Mouse (Mus musculus): ENCODE results near the gene Adam1b. TPM values are rescaled to one million over a fixed set of nuclear protein-coding genes. Genes with fewer than 3 reads are reported as not detected.

Gene Adam1b
- polyA plus RNA-seq, 1 experiment from 2014 or later: not detected

GRCm38 (mm10) chr5:121484801-121485200 is 18.4 kb downstream of the Adam1b start:
- H3K4me2 ChIP-seq: no peak overlapping the region
- no peak for ATAC-seq (ENCODE audit: low FRiP score)
- no peaks in the 10 kb centered on the region for H3K27me3 ChIP-seq (replicated peaks)
- H3K4me1 ChIP-seq: no peaks in the 10 kb centered on the region
- H3K36me3 ChIP-seq: no peaks in the 10 kb centered on the region
- 81% methylated on average over 5 of the region's 5 CpGs for WGBS
- no peak overlapping the region for H3K27ac ChIP-seq (replicated peaks)
- H3K9ac ChIP-seq (replicated peaks): no peak overlapping the region
- no peak overlapping the region for H3K4me3 ChIP-seq (replicated peaks)
- H3K9me3 ChIP-seq (replicated peaks): no peaks in the 10 kb centered on the region

GRCm38 (mm10) chr5:121477680-121478079 is 25.6 kb downstream of the Adam1b start:
- Histone ChIP-seq H3K27ac (replicated peaks) (0 out of 2 replicates have a peak overlapping the region, but pooled peaks have one; percentile 6), H3K9ac (replicated peaks) (no peak overlapping the region), H3K4me1 (no peaks in the 10 kb centered on the region), H3K9me3 (replicated peaks) (no peaks in the 10 kb centered on the region), H3K27me3 (replicated peaks) (no peaks in the 10 kb centered on the region), H3K4me3 (replicated peaks) (no peak overlapping the region), H3K36me3 (no peaks in the 10 kb centered on the region), H3K4me2 (no peak overlapping the region)
- 34% methylated on average over 3 of the region's 3 CpGs for WGBS
- ATAC-seq (ENCODE audit: low FRiP score): no peak

GRCm38 (mm10) chr5:121476040-121476439 is 27.2 kb downstream of the Adam1b start:
- Histone ChIP-seq H3K27ac (replicated peaks) (no peak overlapping the region), H3K4me2 (no peak overlapping the region), H3K4me1 (no peaks in the 10 kb centered on the region), H3K4me3 (replicated peaks) (no peak overlapping the region), H3K27me3 (replicated peaks) (no peaks in the 10 kb centered on the region), H3K9me3 (replicated peaks) (no peaks in the 10 kb centered on the region), H3K9ac (replicated peaks) (no peak overlapping the region), H3K36me3 (no peaks in the 10 kb centered on the region)
- no peak for ATAC-seq (ENCODE audit: low FRiP score)
- 85% methylated on average over 1 of the region's 1 CpGs for WGBS

DNA sequence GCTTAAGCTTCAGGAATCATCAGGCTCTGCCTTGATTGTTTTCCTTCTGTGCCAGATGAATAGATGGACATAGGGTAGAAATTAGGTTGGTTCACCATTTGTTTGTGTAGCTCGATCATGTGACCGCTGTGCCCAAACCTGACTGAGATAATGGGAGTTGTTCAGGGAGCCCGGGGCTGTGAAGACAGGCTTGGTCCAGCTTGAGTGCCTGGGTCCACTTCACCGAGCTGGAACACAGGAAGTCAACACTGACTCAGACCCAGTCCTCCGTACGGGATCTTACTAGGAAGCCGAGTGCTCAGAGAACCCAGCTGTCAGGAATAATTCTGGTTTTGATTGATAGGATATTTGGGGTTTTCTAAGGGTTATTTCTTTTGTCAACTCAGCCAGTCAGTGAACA is 28.6 kb downstream of the Adam1b start:
- Histone ChIP-seq H3K9ac (replicated peaks) (no peak overlapping the region), H3K4me2 (no peak overlapping the region), H3K36me3 (no peaks in the 10 kb centered on the region), H3K4me1 (no peaks in the 10 kb centered on the region), H3K4me3 (replicated peaks) (no peak overlapping the region), H3K27ac (replicated peaks) (no peak overlapping the region), H3K9me3 (replicated peaks) (no peaks in the 10 kb centered on the region), H3K27me3 (replicated peaks) (no peaks in the 10 kb centered on the region)
- no peak for ATAC-seq (ENCODE audit: low FRiP score)
- 92% methylated on average over 7 of the region's 7 CpGs for WGBS

DNA sequence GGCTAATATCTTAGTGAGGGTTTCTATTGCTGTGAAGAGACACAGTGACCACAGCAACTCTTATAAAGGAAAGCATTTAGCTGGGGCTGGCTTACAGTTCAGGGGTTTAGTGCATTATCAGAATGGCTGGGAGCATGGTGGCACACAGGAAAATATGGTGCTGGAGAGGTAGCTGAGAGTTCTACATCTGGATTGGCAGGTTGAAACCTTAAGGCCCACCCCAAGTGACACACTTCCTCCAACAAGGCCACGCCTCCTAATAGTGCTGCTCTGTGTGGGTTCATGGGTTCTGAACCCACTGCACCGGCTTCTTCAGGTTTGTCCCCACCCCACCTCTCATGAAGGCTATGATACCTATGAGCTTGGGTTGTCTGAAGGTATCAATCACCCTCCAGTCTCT is 30.8 kb downstream of the Adam1b start:
- H3K27ac ChIP-seq (replicated peaks): no peak overlapping the region

DNA sequence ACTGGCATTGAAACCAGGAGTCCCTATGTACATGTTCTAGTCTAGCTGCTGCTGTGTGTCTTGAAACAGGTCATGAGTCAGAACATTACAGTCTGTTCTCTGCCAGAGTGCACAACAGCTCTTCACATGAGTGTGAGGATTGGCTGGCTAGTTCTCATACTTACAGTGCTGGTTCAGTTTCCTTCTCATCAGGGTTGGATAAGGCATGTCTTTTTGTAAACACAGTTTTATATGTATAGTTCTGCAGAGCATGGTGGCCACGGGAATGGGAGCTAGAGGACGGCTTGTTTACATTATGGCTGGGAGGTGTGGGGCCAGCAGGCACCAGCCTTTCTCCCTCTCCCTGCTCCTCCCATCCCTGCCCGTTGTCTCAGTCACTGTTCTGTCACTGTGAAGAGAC is 33.7 kb downstream of the Adam1b start:
- H3K9ac ChIP-seq (replicated peaks): no peak overlapping the region; the same call in 1 of the 2 replicates
- no peaks in the 10 kb centered on the region for H3K27me3 ChIP-seq (replicated peaks)
- no peak overlapping the region for H3K27ac ChIP-seq (replicated peaks)
- no peaks in the 10 kb centered on the region for H3K4me1 ChIP-seq
- no peak overlapping the region for H3K4me2 ChIP-seq
- ATAC-seq (ENCODE audit: low FRiP score): no peak
- no peaks in the 10 kb centered on the region for H3K9me3 ChIP-seq (replicated peaks)
- WGBS: 69% methylated on average over 3 of the region's 3 CpGs
- H3K4me3 ChIP-seq (replicated peaks): no peak overlapping the region
- no peaks in the 10 kb centered on the region for H3K36me3 ChIP-seq

More for the DNA sequence above, 30.8 kb downstream of the Adam1b start:
- Histone ChIP-seq H3K4me2 (no peak overlapping the region), H3K36me3 (no peaks in the 10 kb centered on the region), H3K27me3 (replicated peaks) (no peaks in the 10 kb centered on the region), H3K4me3 (replicated peaks) (no peak overlapping the region), H3K9ac (replicated peaks) (no peak overlapping the region), H3K9me3 (replicated peaks) (no peaks in the 10 kb centered on the region), H3K4me1 (no peaks in the 10 kb centered on the region)
- WGBS: 88% methylated on average over 2 of the region's 2 CpGs
- ATAC-seq (ENCODE audit: low FRiP score): no peak

GRCm38 (mm10) chr5:121463601-121464250 is 39.5 kb downstream of the Adam1b start:
- WGBS: 78% methylated on average over 5 of the region's 5 CpGs
- Histone ChIP-seq H3K27ac (replicated peaks) (no peak overlapping the region), H3K36me3 (no peaks in the 10 kb centered on the region), H3K4me1 (no peaks in the 10 kb centered on the region), H3K4me3 (replicated peaks) (no peak overlapping the region), H3K9me3 (replicated peaks) (no peaks in the 10 kb centered on the region), H3K4me2 (no peak overlapping the region), H3K27me3 (replicated peaks) (no peaks in the 10 kb centered on the region), H3K9ac (replicated peaks) (no peak overlapping the region)
- no peak for ATAC-seq (ENCODE audit: low FRiP score)

- WGBS: 71% methylated on average over 5 of the region's 5 CpGs
These were observed 40.3 kb downstream of the Adam1b start for GRCm38 (mm10) chr5:121462967-121463366.

GRCm38 (mm10) chr5:121462171-121462502 is 41.1 kb downstream of the Adam1b start:
- Histone ChIP-seq H3K36me3 (no peaks in the 10 kb centered on the region), H3K9me3 (replicated peaks) (no peaks in the 10 kb centered on the region), H3K4me3 (replicated peaks) (no peak overlapping the region), H3K9ac (replicated peaks) (no peak overlapping the region), H3K27me3 (replicated peaks) (no peaks in the 10 kb centered on the region), H3K4me2 (no peak overlapping the region), H3K4me1 (no peaks in the 10 kb centered on the region), H3K27ac (replicated peaks) (no peak overlapping the region)
- WGBS: 40% methylated on average over 1 of the region's 1 CpGs
- ATAC-seq (ENCODE audit: low FRiP score): no peak

More at GRCm38 (mm10) chr5:121462967-121463366, 40.3 kb downstream of the Adam1b start:
- Histone ChIP-seq H3K4me3 (replicated peaks) (no peak overlapping the region), H3K36me3 (no peaks in the 10 kb centered on the region), H3K27ac (replicated peaks) (no peak overlapping the region), H3K9me3 (replicated peaks) (no peaks in the 10 kb centered on the region), H3K4me1 (no peaks in the 10 kb centered on the region), H3K4me2 (no peak overlapping the region), H3K9ac (replicated peaks) (no peak overlapping the region), H3K27me3 (replicated peaks) (no peaks in the 10 kb centered on the region)
- no peak for ATAC-seq (ENCODE audit: low FRiP score)

- no peaks in the 10 kb centered on the region for H3K4me1 ChIP-seq
- H3K9ac ChIP-seq (replicated peaks): no peak overlapping the region
- H3K27ac ChIP-seq (replicated peaks): no peak overlapping the region
- ATAC-seq (ENCODE audit: low FRiP score): no peak
- no peaks in the 10 kb centered on the region for H3K27me3 ChIP-seq (replicated peaks)
- no peaks in the 10 kb centered on the region for H3K36me3 ChIP-seq
- H3K4me2 ChIP-seq: no peak overlapping the region
- WGBS: 69% methylated on average over 4 of the region's 4 CpGs
- H3K4me3 ChIP-seq (replicated peaks): no peak overlapping the region
- no peaks in the 10 kb centered on the region for H3K9me3 ChIP-seq (replicated peaks)
These were observed 41.7 kb downstream of the Adam1b start for GRCm38 (mm10) chr5:121461339-121462170.

DNA sequence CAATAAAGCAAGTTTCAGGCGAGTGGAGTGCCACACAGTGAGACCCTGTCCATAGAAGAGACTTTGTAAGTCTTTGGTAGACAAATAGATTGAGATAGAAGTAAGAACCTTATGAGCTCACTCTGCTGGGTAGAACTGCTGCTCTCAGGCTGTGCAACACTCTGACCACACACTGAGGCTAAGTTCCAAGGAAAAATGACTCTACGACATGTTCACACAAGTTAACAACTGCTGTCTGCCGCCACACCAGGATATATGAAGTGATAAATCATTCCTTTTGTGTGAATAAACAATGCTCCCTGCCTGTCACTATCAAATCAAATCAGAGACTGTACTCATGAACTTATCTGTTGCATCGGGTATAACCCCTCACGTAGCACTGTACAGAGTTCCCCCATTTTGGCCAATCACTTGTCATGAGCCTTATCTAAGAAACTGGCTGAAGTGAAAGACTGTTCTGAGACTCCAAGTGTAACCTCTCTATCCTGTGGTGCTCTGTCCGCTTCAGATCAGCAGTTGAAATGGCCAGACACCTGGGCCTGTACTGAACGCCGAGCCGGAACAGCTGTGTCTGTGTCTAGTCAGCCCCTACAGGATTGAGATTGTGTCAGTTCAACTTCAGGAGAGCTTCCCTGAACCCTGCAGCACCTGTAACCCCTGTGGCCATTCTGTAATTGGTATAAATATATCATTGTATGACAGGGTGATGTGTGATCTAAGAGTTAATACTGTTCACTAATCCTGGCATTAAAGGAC is 47.5 kb downstream of the Adam1b start:
- Histone ChIP-seq H3K4me2 (no peak overlapping the region), H3K9me3 (replicated peaks) (no peaks in the 10 kb centered on the region), H3K4me3 (replicated peaks) (no peak overlapping the region), H3K27me3 (replicated peaks) (no peaks in the 10 kb centered on the region), H3K36me3 (no peaks in the 10 kb centered on the region), H3K27ac (replicated peaks) (no peak overlapping the region), H3K4me1 (peaks cover 24% of the 10 kb centered on the region), H3K9ac (replicated peaks) (no peak overlapping the region)
- no peak for ATAC-seq (ENCODE audit: low FRiP score)
- 70% methylated on average over 9 of the region's 9 CpGs for WGBS

DNA sequence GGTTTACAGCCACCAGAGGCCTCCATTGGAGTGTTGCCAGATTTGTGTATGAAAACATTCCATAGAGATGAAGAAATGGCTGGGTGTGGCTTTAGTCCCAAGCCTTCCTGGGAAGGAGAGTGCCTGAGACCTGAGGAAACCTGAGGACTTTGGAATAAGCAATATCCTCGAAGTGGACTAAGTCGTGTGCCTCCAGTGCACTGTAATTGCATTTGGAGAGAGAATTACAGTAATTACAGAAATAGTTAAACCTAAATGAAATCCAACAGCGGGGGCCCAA is 48.8 kb downstream of the Adam1b start:
- H3K9ac ChIP-seq (replicated peaks): no peak overlapping the region
- H3K36me3 ChIP-seq: peaks cover 5% of the 10 kb centered on the region; the same call in 1 of the 2 replicates
- H3K9me3 ChIP-seq (replicated peaks): no peaks in the 10 kb centered on the region
- H3K27ac ChIP-seq (replicated peaks): no peak overlapping the region
- no peak for ATAC-seq (ENCODE audit: low FRiP score)
- H3K4me1 ChIP-seq: peaks cover 36% of the 10 kb centered on the region
- H3K27me3 ChIP-seq (replicated peaks): no peaks in the 10 kb centered on the region
- WGBS: 83% methylated on average over 3 of the region's 3 CpGs
- H3K4me3 ChIP-seq (replicated peaks): no peak overlapping the region
- H3K4me2 ChIP-seq: no peak overlapping the region

Measured in neural tube, embryonic 15.5 days (tissue).